ENCODE assay signal across 11 mouse cellular contexts in the genomic region with DNA sequence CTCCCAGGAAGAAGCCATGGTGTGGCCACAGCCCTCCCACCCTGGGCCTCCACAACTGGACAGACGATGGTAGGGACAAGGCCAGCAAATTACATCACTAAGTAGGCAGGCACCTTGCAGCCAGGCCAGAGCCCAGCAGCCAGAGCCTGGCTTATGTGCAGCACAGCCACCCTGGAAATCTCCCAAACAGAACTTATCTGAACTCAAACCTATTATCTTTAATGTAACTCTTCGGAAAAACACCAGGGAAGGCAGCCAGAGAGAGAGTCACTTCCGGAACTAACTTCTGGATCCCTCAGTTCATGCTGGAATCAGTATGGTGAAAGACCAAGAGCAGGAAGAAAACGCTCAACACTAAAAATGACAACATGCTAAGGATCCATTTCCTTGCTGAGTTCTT. TPM values are rescaled to one million over a fixed set of nuclear protein-coding genes. Genes with fewer than 3 reads are reported as not detected.
A peak's percentile ranks its signal among the peaks of the same experiment; 100 is the strongest.
DNase-seq lines count a peak whose midpoint lies in the region; ATAC-seq lines count a peak whose summit lies in the region.
"Had no signal": no experiment of that assay in that cellular context is flagged by ENCODE, and none has a peak within 500 bp of the region (broad histone marks: within the 10 kb centered on the region; RNA-seq: fewer than 3 reads in every experiment).

No protein-coding gene starts in this region.

- DNase-seq in gastrocnemius, postnatal 25 days = peak; percentile 31
- DNase-seq in gastrocnemius, adult 8-10 months (ENCODE audit: low spot score in 2 of 2) = no peak
- peak; percentile 29 for DNase-seq in MN1 (ENCODE audit: low spot score)
- DNase-seq in Muller cell, postnatal 12 days (ENCODE audit: inconsistent ontology term) = no peak
- no peak for DNase-seq in forebrain, embryonic 11.5 days (ENCODE audit: low spot score)
- DNase-seq in hindbrain, embryonic 11.5 days (ENCODE audit: low spot score) = no peak
- DNase-seq: cerebellum, adult 2 months had no signal

- no peaks in the 10 kb centered on the region; the same call in 1 of the 2 replicates for H3K27me3 ChIP-seq in heart, embryonic 11.5 days (ENCODE audit: control insufficient read depth, insufficient read depth, low read length)
- no peaks in the 10 kb centered on the region for H3K27me3 ChIP-seq in limb, embryonic 12.5 days
- no peaks in the 10 kb centered on the region for H3K27me3 ChIP-seq in forebrain, embryonic 11.5 days (ENCODE audit: control insufficient read depth, insufficient read depth, low read length)
- H3K27me3 ChIP-seq in hindbrain, embryonic 11.5 days (ENCODE audit: control insufficient read depth, insufficient read depth, low read length) = no peaks in the 10 kb centered on the region
- H3K27me3 ChIP-seq: neural tube, embryonic 15.5 days had no signal

- no peak overlapping the region for H3K4me2 ChIP-seq in heart, embryonic 11.5 days
- no peak overlapping the region for H3K4me2 ChIP-seq in limb, embryonic 12.5 days
- H3K4me2 ChIP-seq in forebrain, embryonic 11.5 days (ENCODE audit: low read depth, low read length, severe bottlenecking) = no peak overlapping the region
- H3K4me2 ChIP-seq in hindbrain, embryonic 11.5 days (replicated peaks; ENCODE audit: low read depth, low read length) = no peak overlapping the region
- H3K4me2 ChIP-seq: forebrain, embryonic 12.5 days; neural tube, embryonic 15.5 days had no signal

- H3K4me1 ChIP-seq in heart, embryonic 11.5 days (ENCODE audit: control insufficient read depth, insufficient read depth, low read length) = peaks cover 34% of the 10 kb centered on the region
- H3K4me1 ChIP-seq in limb, embryonic 12.5 days (replicated peaks) = peaks cover 31% of the 10 kb centered on the region
- H3K4me1 ChIP-seq in forebrain, embryonic 11.5 days (replicated peaks; ENCODE audit: control insufficient read depth, insufficient read depth, low read length) = peaks cover 14% of the 10 kb centered on the region
- H3K4me1 ChIP-seq in hindbrain, embryonic 11.5 days (replicated peaks; ENCODE audit: control insufficient read depth, insufficient read depth, low read length) = peaks cover 17% of the 10 kb centered on the region

- H3K9me3 ChIP-seq in heart, embryonic 11.5 days (replicated peaks; ENCODE audit: control insufficient read depth, low read length) = no peaks in the 10 kb centered on the region
- H3K9me3 ChIP-seq in limb, embryonic 12.5 days = no peaks in the 10 kb centered on the region
- no peaks in the 10 kb centered on the region for H3K9me3 ChIP-seq in forebrain, embryonic 11.5 days (ENCODE audit: control insufficient read depth, low read length)
- H3K9me3 ChIP-seq in hindbrain, embryonic 11.5 days (ENCODE audit: control insufficient read depth, low read length) = no peaks in the 10 kb centered on the region
- H3K9me3 ChIP-seq: forebrain, embryonic 12.5 days; neural tube, embryonic 15.5 days had no signal

- WGBS in heart, embryonic 11.5 days (ENCODE audit: insufficient replicate concordance) = 43% methylated on average over 4 of the region's 4 CpGs
- WGBS in limb, embryonic 12.5 days = 73% methylated on average over 4 of the region's 4 CpGs
- WGBS in forebrain, embryonic 11.5 days = 84% methylated on average over 4 of the region's 4 CpGs
- 85% methylated on average over 4 of the region's 4 CpGs for WGBS in hindbrain, embryonic 11.5 days

- no peak overlapping the region for H3K9ac ChIP-seq in heart, embryonic 11.5 days (ENCODE audit: low read depth, low read length)
- H3K9ac ChIP-seq in limb, embryonic 12.5 days (replicated peaks) = no peak overlapping the region
- H3K9ac ChIP-seq in forebrain, embryonic 11.5 days (ENCODE audit: low read length) = no peak overlapping the region
- no peak overlapping the region for H3K9ac ChIP-seq in hindbrain, embryonic 11.5 days (ENCODE audit: low read depth, low read length)
- H3K9ac ChIP-seq: forebrain, embryonic 12.5 days; neural tube, embryonic 15.5 days had no signal

- no peaks in the 10 kb centered on the region for H3K36me3 ChIP-seq in heart, embryonic 11.5 days (ENCODE audit: control insufficient read depth, insufficient read depth, low read length)
- H3K36me3 ChIP-seq in limb, embryonic 12.5 days = peaks cover 9% of the 10 kb centered on the region; the same call in 1 of the 2 replicates
- H3K36me3 ChIP-seq in forebrain, embryonic 11.5 days (ENCODE audit: control insufficient read depth, insufficient read depth, low read length) = no peaks in the 10 kb centered on the region
- H3K36me3 ChIP-seq in hindbrain, embryonic 11.5 days (ENCODE audit: control insufficient read depth, insufficient read depth, low read length) = no peaks in the 10 kb centered on the region; the same call in 1 of the 2 replicates
- H3K36me3 ChIP-seq: neural tube, embryonic 15.5 days had no signal

- no peak overlapping the region for H3K4me3 ChIP-seq in heart, embryonic 11.5 days (ENCODE audit: low read depth, low read length)
- no peak overlapping the region for H3K4me3 ChIP-seq in limb, embryonic 12.5 days (replicated peaks)
- no peak overlapping the region for H3K4me3 ChIP-seq in forebrain, embryonic 11.5 days (ENCODE audit: low read depth, low read length)
- no peak overlapping the region for H3K4me3 ChIP-seq in hindbrain, embryonic 11.5 days (ENCODE audit: low read depth, low read length)
- H3K4me3 ChIP-seq: forebrain, embryonic 12.5 days; neural tube, embryonic 15.5 days had no signal

- peak overlapping the region; percentile 74 for H3K27ac ChIP-seq in heart, embryonic 11.5 days (ENCODE audit: low read depth, low read length)
- 0 out of 2 replicates have a peak overlapping the region, but pooled peaks have one; percentile 23 for H3K27ac ChIP-seq in limb, embryonic 12.5 days
- H3K27ac ChIP-seq in forebrain, embryonic 11.5 days (ENCODE audit: low read depth, low read length) = no peak overlapping the region
- H3K27ac ChIP-seq in hindbrain, embryonic 11.5 days (ENCODE audit: low read depth, low read length) = no peak overlapping the region
- H3K27ac ChIP-seq: forebrain, embryonic 12.5 days; neural tube, embryonic 15.5 days had no signal

- no peak for ATAC-seq in heart, embryonic 11.5 days (replicated peaks; ENCODE audit: insufficient number of reproducible peaks, low FRiP score, low TSS enrichment)
- ATAC-seq in limb, embryonic 12.5 days (ENCODE audit: insufficient number of reproducible peaks, insufficient read depth, low FRiP score, low TSS enrichment, low read depth) = no peak
- ATAC-seq in forebrain, embryonic 11.5 days (replicated peaks; ENCODE audit: low FRiP score) = no peak
- no peak for ATAC-seq in hindbrain, embryonic 11.5 days (ENCODE audit: low FRiP score)

RNA-seq across cellular contexts. Expression of a gene that starts 45.1 kb away (rescaled TPM):
- 1 to 10 TPM; 2.4 to 4.4 TPM for total RNA-seq in gastrocnemius, postnatal 25 days (2021)
- total RNA-seq in gastrocnemius, adult 8-10 months (2022) = 1 to 10 TPM; 2.0 to 2.2 (median 2.0) TPM
- 3.4 and 4.7 TPM in 2 replicates for polyA plus RNA-seq in heart, embryonic 11.5 days (2014; fragmentation: Nextera tagmentation; extraction: Ambion mirVana)
- 8.0 and 8.5 TPM in 2 replicates for polyA plus RNA-seq in limb, embryonic 12.5 days (2016; fragmentation: Nextera tagmentation; extraction: Ambion mirVana)
- 12.7 and 15.7 TPM in 2 replicates for polyA plus RNA-seq in forebrain, embryonic 11.5 days (2014; fragmentation: Nextera tagmentation; extraction: Ambion mirVana)
- 12.9 and 14.9 TPM in 2 replicates for polyA plus RNA-seq in hindbrain, embryonic 11.5 days (2014; fragmentation: Nextera tagmentation; extraction: Ambion mirVana)

Comparison
In these comparisons a context has a peak if more than half of its experiments do, and no peak if none do; other contexts are left out.
1. DNase-seq: peak in gastrocnemius, postnatal 25 days (single experiment) and MN1 (single experiment); none in gastrocnemius, adult 8-10 months (0 of 2), Muller cell, postnatal 12 days (single experiment), forebrain, embryonic 11.5 days (single experiment) and hindbrain, embryonic 11.5 days (single experiment).
2. H3K27ac ChIP-seq: peak in heart, embryonic 11.5 days (single experiment) and limb, embryonic 12.5 days (single experiment); none in forebrain, embryonic 11.5 days (single experiment) and hindbrain, embryonic 11.5 days (single experiment).